Mouse (Mus musculus) liver, adult (tissue): Measurements from ENCODE around the gene Prkg1.

Experiments used
- GATA4 ChIP-seq: IDR thresholded peaks from 2 replicates; pipeline ENCODE4 v1.6.1; 2014; ENCODE audit warnings: mild to moderate bottlenecking, low read length; ENCODE audit not compliant: insufficient replicate concordance

Gene Prkg1

GRCm38 (mm10) chr19:31065206-31065781, 699.5 kb downstream of the Prkg1 start:
- TF ChIP-seq GATA4 = peak; percentile 45; the same call in 1 of the 2 replicates

GRCm38 (mm10) chr19:31064740-31065139, 700.1 kb downstream of the Prkg1 start:
- no peak for TF ChIP-seq GATA4

DNA sequence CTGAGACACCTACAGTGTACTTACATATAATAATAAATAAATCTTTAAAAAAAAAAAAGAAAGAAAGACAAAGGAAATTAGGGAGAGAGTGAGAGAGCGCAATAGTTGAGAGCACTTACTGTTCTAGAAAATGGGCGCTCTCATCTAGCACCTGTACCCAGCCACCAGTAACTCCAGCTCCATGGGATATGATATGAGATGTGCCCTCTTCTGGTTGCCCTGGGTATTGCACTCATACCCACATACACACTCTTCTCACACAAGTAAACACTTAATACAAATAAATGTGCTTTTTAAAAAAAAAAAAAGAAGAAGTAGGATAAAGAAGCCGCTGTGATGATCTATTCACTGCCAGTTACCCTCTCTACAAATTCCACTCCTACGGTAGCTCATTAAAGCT, 718.2 kb downstream of the Prkg1 start:
- TF ChIP-seq GATA4 = no peak

DNA sequence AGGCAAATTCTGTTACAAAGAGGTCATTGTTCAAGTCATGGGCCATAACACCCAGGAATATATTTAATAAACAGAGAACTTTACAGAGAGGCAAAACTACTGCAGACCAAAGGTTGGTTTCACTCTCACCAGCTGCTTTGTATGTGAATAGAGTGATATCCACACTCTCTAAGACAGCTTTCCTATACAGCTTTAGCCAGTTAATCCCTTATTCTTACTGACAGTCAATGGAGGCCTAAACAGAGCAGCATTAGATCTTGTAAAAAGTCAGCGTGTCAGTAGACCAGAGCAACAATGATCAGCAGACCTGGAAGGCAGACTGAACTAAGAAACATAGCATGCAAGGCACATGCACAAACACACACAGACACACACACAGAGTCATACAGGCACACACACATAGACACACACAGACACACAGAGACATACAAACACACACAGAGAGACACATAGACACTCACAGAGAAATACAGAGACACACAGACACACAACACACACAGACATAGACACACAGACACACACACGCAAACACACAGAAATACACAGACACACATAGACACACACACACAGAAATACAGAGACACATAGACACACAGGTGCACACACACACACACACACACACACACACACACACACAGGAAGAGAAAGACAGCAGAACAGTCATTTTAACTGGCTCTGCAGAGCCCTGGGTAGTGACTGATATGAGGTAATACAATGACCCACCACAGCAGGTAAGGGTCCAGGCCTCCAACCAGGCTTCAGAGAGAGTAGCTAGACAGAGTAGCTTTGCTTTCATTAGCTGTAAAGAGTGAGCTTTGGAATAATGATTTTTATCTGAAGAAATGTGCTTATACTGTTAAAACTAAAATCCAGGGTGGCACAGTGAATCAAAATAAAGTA, 723.6 kb downstream of the Prkg1 start:
- no peak for TF ChIP-seq GATA4

DNA sequence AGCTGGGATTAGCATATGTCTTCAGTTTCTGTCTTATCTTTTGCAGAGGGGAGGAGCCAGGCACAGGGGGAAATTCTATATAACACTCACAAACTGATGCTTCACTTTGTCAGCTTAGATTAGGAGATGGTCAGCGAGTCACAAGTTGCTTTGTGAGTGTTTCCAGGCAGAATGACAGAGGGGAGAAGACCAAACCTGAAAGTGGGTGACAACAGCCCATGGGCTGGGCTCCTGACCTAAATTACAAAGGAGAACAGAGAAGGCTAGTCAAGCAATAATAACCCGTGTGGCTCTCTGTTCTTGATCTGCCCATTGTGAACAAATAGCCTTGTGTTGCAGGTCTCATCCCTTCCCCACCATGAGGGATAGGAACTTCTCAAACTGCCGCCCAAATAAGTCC, 725.9 kb downstream of the Prkg1 start:
- no peak for TF ChIP-seq GATA4

DNA sequence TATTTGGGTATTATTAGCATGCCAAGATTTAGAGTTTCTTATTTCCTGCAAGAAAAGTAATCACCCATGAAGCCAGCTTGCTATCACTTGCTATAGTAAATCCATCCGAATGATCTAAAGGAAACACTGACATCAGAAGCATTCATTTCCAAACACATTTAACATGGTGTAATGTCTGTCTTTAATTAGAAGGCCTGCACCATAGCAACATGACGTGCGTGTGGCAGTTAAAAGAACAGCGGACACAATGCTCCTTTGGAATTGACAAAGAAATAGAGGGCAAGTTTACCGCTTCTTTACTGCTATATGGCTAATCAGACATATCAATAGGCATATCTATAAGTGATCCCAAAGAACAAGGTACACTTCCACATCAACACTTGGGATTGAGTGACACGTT, 733.2 kb downstream of the Prkg1 start:
- TF ChIP-seq GATA4 = no peak

DNA sequence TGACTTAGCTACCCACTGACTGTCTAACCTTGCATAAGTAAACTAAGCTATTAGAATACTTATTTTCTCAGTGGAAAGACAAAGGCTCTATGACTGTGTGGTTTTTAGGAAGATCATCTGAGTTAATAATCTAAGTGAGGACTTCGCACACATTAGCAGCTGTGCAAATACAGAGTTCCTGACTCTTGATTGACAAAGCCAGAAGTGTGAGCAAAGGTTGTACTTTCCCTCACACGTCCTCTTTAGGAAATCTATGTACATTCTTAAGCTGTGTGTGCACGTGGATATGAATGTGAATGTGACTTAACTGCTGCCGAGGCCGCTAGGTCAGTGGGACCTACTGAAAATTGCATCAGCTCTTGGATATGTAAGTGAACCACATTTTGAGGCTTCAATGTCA, 738.0 kb downstream of the Prkg1 start:
- TF ChIP-seq GATA4 = no peak

GRCm38 (mm10) chr19:31011528-31012133, 753.2 kb downstream of the Prkg1 start:
- TF ChIP-seq GATA4 = no peak

DNA sequence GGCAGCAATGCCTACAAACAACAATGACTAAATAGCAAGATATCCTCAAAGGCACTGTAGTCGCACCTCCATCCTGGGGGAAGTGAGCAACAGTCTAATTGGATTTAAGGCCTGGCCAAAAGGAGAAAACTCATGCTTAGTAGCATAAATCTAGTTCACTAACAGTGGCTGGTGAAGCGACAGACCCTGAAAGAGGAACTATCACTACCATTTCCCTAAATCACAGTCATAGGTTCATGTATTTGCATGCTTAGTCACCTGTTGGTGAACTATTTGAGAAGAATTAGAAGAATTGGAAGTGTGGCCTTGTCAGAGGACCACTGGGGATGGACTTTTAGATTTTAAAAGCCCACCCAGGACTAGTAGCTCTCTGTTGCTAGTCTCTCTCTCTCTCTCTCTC, 766.3 kb downstream of the Prkg1 start:
- TF ChIP-seq GATA4 = no peak

DNA sequence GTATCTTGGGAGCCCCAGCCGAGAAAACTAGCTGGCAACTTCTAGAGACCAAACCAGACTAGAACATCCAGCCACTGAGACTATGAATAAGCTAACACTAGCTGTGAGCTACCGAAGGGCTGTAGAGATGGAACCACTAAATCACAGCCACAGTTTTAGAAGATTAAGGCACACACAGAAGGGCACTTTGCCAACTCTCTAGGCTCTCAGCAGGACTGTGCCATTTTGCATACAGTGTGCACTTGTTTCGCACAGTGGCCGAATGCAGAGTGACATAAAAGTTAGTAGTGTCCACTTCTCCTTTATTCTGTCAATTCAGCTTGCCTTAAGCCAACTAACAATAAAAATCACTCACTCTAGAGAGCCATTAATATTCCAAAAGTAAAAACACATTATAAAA, 774.4 kb downstream of the Prkg1 start:
- no peak for TF ChIP-seq GATA4

- no peak for TF ChIP-seq GATA4
Measured at GRCm38 (mm10) chr19:30982436-30982835, 782.4 kb downstream of the Prkg1 start.

DNA sequence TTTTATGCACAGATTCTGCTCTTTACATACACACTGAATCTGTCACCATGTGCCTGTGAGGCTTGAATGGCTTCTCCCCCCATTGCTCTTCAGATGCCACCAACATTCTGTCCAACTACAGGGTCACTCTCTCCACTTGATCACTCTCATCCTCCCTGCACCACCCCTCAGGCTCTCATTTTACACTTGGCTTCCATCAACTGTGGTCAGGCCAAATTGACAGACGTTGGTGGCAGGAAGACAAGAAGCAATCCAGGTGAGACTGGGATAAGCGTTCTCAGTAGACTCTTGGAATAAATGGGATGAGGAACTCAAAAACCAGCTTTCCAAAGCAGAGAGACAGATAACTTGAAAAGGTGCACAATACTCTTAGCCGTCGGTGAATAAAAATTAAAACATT, 786.7 kb downstream of the Prkg1 start:
- no peak for TF ChIP-seq GATA4

- no peak for TF ChIP-seq GATA4
Measured at GRCm38 (mm10) chr19:30950610-30951009, 814.2 kb downstream of the Prkg1 start.

DNA sequence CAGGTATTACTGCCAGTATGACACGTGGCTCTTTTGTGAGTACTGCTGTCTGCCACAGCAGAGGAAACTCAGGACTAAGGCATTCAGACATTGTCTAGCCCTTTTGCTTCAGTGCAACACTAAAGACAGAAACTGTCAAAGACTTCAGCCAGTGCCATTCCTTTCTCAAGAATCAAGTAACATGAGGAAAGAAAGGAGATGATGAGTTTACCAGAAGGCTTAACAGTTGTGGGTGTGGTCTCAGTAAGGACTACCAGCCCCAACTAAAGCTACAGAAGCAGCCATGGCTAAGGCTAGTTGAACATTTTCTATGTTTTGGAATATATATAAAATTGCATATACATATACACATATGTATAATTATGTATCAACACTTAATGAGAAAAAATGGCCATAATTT, 816.6 kb downstream of the Prkg1 start:
- no peak for TF ChIP-seq GATA4

- no peak for TF ChIP-seq GATA4
Measured at GRCm38 (mm10) chr19:30942369-30942992, 822.4 kb downstream of the Prkg1 start.

- TF ChIP-seq GATA4 = no peak
Measured at GRCm38 (mm10) chr19:30938058-30938457, 826.8 kb downstream of the Prkg1 start.

GRCm38 (mm10) chr19:30931469-30932192, 833.2 kb downstream of the Prkg1 start:
- TF ChIP-seq GATA4 = no peak
